Mouse (Mus musculus): ENCODE results near the gene Eaf1. TPM values are rescaled to one million over a fixed set of nuclear protein-coding genes. Genes with fewer than 3 reads are reported as not detected.

The Eaf1 gene
- total and polyA plus RNA-seq, 2 experiments from 2014 or later = 4.0 to 22.4 TPM

DNA sequence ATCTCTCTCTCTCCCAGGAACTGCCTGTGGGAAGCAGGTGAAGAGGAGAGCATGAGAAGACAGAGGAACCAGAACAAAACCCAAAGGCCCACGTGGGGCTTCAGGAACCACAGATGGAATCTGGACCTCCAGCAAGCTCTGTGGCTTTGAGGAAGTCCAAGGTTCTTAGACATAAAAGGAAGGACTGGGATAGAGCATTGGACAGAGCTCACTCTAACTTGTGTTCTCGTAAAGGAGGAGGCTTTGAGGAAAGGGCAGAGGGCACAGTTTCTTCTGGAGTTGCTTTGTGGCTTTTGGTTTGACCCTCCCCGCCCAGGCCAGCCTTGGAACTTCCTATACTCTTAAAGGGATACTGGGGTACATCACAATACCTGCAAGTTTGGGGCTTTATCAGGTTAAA is 38.5 kb downstream of the Eaf1 start:
- Histone ChIP-seq H3K4me1 (ENCODE audit: insufficient read depth, low read length) (no peaks in the 10 kb centered on the region), H3K4me2 (ENCODE audit: low read depth, low read length, poor library complexity, severe bottlenecking) (no peak overlapping the region), H3K27me3 (ENCODE audit: insufficient read depth, low read length) (no peaks in the 10 kb centered on the region), H3K4me3 (ENCODE audit: low read depth, low read length) (no peak overlapping the region), H3K36me3 (ENCODE audit: insufficient read depth, low read length) (no peaks in the 10 kb centered on the region), H3K27ac (ENCODE audit: low read depth, low read length) (no peak overlapping the region), H3K9me3 (ENCODE audit: low read length) (no peaks in the 10 kb centered on the region), H3K9ac (replicated peaks; ENCODE audit: low read length, poor library complexity, severe bottlenecking) (no peak overlapping the region)
- 52% methylated on average over 3 of the region's 3 CpGs for WGBS
- DNase-seq (ENCODE audit: low spot score) (no peak), ATAC-seq (ENCODE audit: low FRiP score) (no peak)
- TF ChIP-seq CTCF (IDR thresholded peaks at IDR 0.05) = no peak

DNA sequence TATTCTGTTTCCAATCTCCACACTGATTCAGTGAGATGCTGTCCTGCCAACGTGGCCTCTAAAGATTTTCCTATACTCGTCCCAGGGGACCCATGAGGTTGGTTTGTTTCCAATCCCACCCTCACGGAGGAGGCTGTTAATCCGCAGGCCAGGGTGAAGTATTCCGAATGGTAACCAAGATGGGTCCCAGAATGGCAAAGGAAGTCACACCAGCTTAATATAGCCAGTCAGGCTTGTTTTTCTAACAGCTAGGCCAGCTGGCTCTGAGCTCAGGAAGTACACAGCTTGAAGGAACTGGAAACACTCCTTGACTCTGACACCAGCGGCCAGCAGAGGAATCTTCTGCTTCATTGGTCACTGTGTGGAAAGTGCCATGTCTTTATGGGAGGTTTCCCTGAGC is 43.1 kb downstream of the Eaf1 start:
- 78% methylated on average over 6 of the region's 6 CpGs for WGBS
- ATAC-seq (ENCODE audit: low FRiP score) = no peak

DNA sequence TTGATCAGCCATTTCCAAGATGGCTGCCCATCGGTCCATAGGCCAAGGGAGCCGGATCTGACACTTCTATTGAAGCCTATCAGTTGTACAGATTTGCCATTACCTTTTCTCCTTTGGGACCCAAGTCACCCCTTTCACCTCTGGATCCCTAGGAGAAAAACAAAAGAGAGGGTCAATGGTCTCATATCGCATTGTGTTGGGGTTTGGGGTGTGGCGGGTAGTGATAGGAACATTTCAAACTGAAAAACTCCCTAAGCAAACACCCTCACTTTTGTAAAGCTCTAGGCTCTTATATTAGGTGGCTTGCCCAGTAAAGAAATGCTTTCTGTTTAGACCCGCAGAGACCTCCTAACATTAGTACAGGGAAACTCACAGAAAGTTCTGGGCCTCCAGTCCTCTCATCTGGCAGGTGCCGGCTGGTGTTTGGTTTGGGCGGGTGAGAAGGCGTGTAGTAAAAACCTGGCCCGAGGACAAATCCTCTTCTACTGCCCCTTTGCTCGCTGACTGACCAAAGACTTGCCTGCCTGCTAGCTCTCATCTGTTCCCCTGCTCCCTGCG is 49.8 kb downstream of the Eaf1 start:
- H3K4me1 ChIP-seq (ENCODE audit: insufficient read depth, low read length) = no peaks in the 10 kb centered on the region
- H3K27ac ChIP-seq (ENCODE audit: low read depth, low read length) = no peak overlapping the region
- DNase-seq (ENCODE audit: low spot score) (no peak), ATAC-seq (ENCODE audit: low FRiP score) (no peak)
- H3K27me3 ChIP-seq (ENCODE audit: insufficient read depth, low read length) = no peaks in the 10 kb centered on the region
- H3K36me3 ChIP-seq (ENCODE audit: insufficient read depth, low read length) = no peaks in the 10 kb centered on the region
- no peak overlapping the region for H3K9ac ChIP-seq (replicated peaks; ENCODE audit: low read length, poor library complexity, severe bottlenecking)
- H3K4me3 ChIP-seq (ENCODE audit: low read depth, low read length) = no peak overlapping the region
- WGBS = 86% methylated on average over 11 of the region's 11 CpGs
- H3K9me3 ChIP-seq (ENCODE audit: low read length) = no peaks in the 10 kb centered on the region
- H3K4me2 ChIP-seq (ENCODE audit: low read depth, low read length, poor library complexity, severe bottlenecking) = no peak overlapping the region
- no peak for TF ChIP-seq CTCF (IDR thresholded peaks at IDR 0.05)

More for the DNA sequence above, 43.1 kb downstream of the Eaf1 start:
- no peaks in the 10 kb centered on the region for H3K9me3 ChIP-seq (ENCODE audit: low read length)
- H3K4me3 ChIP-seq (ENCODE audit: low read depth, low read length) = no peak overlapping the region
- H3K4me1 ChIP-seq (ENCODE audit: insufficient read depth, low read length) = no peaks in the 10 kb centered on the region
- H3K9ac ChIP-seq (replicated peaks; ENCODE audit: low read length, poor library complexity, severe bottlenecking) = no peak overlapping the region
- H3K27me3 ChIP-seq (ENCODE audit: insufficient read depth, low read length) = no peaks in the 10 kb centered on the region
- peak; percentile 69 for DNase-seq (ENCODE audit: low spot score)
- H3K36me3 ChIP-seq (ENCODE audit: insufficient read depth, low read length) = no peaks in the 10 kb centered on the region
- no peak overlapping the region for H3K4me2 ChIP-seq (ENCODE audit: low read depth, low read length, poor library complexity, severe bottlenecking)
- no peak overlapping the region for H3K27ac ChIP-seq (ENCODE audit: low read depth, low read length)
- TF ChIP-seq CTCF (IDR thresholded peaks at IDR 0.05) = no peak

DNA sequence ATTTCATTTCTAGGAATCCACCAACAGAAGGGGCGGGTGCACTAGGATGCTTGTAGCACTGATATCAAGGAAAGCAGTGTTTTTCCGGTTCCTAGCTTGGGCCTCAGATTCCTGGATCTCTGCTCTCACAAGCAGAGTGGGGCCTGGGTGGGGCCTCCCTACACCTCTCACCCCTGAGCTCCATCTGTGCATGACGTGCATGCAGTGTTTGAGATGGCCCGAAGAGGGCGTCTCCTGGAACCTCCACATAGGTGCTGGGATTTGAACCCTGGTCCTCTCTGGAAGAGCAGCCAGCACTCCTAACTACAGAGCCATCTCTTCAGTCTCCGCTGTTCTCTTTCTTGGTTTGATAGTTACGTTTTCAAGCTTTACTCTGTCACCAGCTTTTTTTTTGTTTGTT is 60.8 kb downstream of the Eaf1 start:
- TF ChIP-seq CTCF (IDR thresholded peaks at IDR 0.05) = no peak
- DNase-seq (ENCODE audit: low spot score) (no peak), ATAC-seq (ENCODE audit: low FRiP score) (no peak)
- H3K36me3 ChIP-seq (ENCODE audit: insufficient read depth, low read length) = no peaks in the 10 kb centered on the region
- H3K4me3 ChIP-seq (ENCODE audit: low read depth, low read length) = no peak overlapping the region
- WGBS = 93% methylated on average over 7 of the region's 7 CpGs
- no peaks in the 10 kb centered on the region for H3K9me3 ChIP-seq (ENCODE audit: low read length)
- H3K27ac ChIP-seq (ENCODE audit: low read depth, low read length) = no peak overlapping the region
- H3K4me2 ChIP-seq (ENCODE audit: low read depth, low read length, poor library complexity, severe bottlenecking) = no peak overlapping the region
- no peak overlapping the region for H3K9ac ChIP-seq (replicated peaks; ENCODE audit: low read length, poor library complexity, severe bottlenecking)
- H3K4me1 ChIP-seq (ENCODE audit: insufficient read depth, low read length) = no peaks in the 10 kb centered on the region
- no peaks in the 10 kb centered on the region for H3K27me3 ChIP-seq (ENCODE audit: insufficient read depth, low read length)

DNA sequence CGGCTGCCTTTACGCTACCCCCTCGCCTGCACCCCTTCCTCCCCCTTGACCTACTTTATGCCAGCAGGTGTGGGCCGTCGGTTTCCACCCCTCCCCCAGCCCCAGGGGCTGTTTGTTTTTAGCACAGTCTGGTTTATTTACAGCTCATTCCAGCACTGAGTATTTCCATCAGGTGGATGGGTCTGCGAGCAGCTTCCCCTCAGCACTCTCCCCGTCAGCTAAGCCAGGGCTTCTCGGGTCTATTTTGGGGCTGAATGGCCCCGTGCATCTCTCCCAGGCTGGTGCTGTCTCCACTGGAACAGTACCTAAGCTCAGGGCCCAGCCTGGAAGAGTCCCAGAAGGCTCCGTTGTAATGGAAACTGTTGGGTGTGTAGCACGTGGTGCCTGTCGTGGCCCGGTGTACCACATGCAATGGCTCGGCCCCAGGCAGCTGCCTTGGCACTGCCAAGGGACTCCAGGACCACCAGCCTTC is 61.8 kb downstream of the Eaf1 start:
- no peak overlapping the region for H3K4me3 ChIP-seq (ENCODE audit: low read depth, low read length)

DNA sequence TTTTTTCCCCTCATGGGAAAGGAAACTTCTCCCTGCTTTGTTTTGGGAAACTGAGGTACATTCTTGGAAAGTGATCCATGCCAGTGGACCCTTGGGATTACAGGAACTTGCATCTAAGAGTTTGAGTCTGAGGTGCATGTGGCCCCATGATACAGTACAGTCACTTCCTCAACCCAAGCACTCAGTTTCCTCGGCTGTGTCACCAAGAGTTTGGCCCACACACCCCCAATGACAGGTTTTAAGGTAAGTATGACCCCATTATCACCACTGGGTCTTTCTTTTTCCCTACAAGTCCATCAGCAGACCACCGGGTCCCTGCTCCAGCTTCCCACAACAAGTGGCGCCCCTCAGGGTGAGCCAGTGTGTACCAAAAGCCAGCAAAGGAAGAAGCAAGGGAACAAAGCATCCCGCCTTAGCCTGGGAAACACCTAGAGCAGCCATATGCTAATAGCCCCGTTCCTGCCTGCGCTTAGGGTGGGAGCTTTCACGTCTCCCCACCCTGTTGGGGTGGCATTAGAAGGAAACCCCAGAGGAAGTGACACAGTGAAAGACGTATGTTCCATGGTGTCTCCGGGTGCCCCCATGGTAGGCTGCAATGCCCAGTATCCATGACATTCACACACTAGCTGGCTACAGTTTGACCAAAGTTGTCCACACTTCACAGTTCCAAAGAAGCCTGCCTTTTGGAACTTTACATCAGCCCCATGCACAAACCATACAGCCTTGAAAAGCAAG is 62.5 kb downstream of the Eaf1 start:
- H3K27ac ChIP-seq (ENCODE audit: low read depth, low read length) = no peak overlapping the region
- WGBS = 85% methylated on average over 9 of the region's 9 CpGs
- ATAC-seq (ENCODE audit: low FRiP score) (no peak), DNase-seq (ENCODE audit: low spot score) (no peak)
- H3K4me3 ChIP-seq (ENCODE audit: low read depth, low read length) = no peak overlapping the region
- H3K36me3 ChIP-seq (ENCODE audit: insufficient read depth, low read length) = no peaks in the 10 kb centered on the region
- no peaks in the 10 kb centered on the region for H3K4me1 ChIP-seq (ENCODE audit: insufficient read depth, low read length)
- no peaks in the 10 kb centered on the region for H3K9me3 ChIP-seq (ENCODE audit: low read length)
- TF ChIP-seq CTCF (IDR thresholded peaks at IDR 0.05) = no peak
- no peak overlapping the region for H3K4me2 ChIP-seq (ENCODE audit: low read depth, low read length, poor library complexity, severe bottlenecking)
- H3K9ac ChIP-seq (replicated peaks; ENCODE audit: low read length, poor library complexity, severe bottlenecking) = no peak overlapping the region
- H3K27me3 ChIP-seq (ENCODE audit: insufficient read depth, low read length) = no peaks in the 10 kb centered on the region

More for the DNA sequence above, 61.8 kb downstream of the Eaf1 start:
- Histone ChIP-seq H3K9me3 (ENCODE audit: low read length) (no peaks in the 10 kb centered on the region), H3K4me1 (ENCODE audit: insufficient read depth, low read length) (no peaks in the 10 kb centered on the region), H3K4me2 (ENCODE audit: low read depth, low read length, poor library complexity, severe bottlenecking) (no peak overlapping the region), H3K36me3 (ENCODE audit: insufficient read depth, low read length) (no peaks in the 10 kb centered on the region), H3K9ac (replicated peaks; ENCODE audit: low read length, poor library complexity, severe bottlenecking) (no peak overlapping the region), H3K27me3 (ENCODE audit: insufficient read depth, low read length) (no peaks in the 10 kb centered on the region), H3K27ac (ENCODE audit: low read depth, low read length) (no peak overlapping the region)
- DNase-seq (ENCODE audit: low spot score) = no peak
- 75% methylated on average over 14 of the region's 14 CpGs for WGBS
- ATAC-seq (ENCODE audit: low FRiP score) = no peak
- no peak for TF ChIP-seq CTCF (IDR thresholded peaks at IDR 0.05)

Measured in midbrain, postnatal 0 days (tissue).